Mouse (Mus musculus) limb, embryonic 14.5 days (tissue): ENCODE data around the gene Neurog3. TPM values are rescaled to one million over a fixed set of nuclear protein-coding genes. Genes with fewer than 3 reads are reported as not detected.

Source experiments
- ATAC-seq: fragments of 200-750 bp; cut with Nextera tagmentation; 2 replicates; pipeline ENCODE4 v1.8.0; 2017; ENCODE audit warnings: low read depth, moderate number of reproducible peaks, moderate TSS enrichment; ENCODE audit not compliant: low FRiP score
- DNase-seq: peaks from one replicate; pipeline ENCODE4 v3.0.0-alpha.2; 2015; ENCODE audit warnings: low spot score
- H3K27ac ChIP-seq: fragments of 300-500 bp; sonication (generic); replicated peaks from 2 replicates; pipeline ENCODE4 v1.5.1; 2014; ENCODE audit warnings: low read depth, mild to moderate bottlenecking, low read length, moderate library complexity, mixed read lengths
- H3K27me3 ChIP-seq: fragments of 300-500 bp; sonication (generic); 2 replicates; pipeline ENCODE4 v1.6.1; 2014; ENCODE audit warnings: low read length, mixed read lengths; ENCODE audit not compliant: control insufficient read depth, insufficient read depth
- H3K36me3 ChIP-seq: fragments of 300-500 bp; sonication (generic); 2 replicates; pipeline ENCODE4 v1.6.1; 2014; ENCODE audit warnings: mild to moderate bottlenecking, low read length, moderate library complexity, mixed read lengths; ENCODE audit not compliant: control insufficient read depth, insufficient read depth
- H3K4me1 ChIP-seq: fragments of 300-500 bp; sonication (generic); 2 replicates; pipeline ENCODE4 v1.6.1; 2014; ENCODE audit warnings: antibody characterized with exemption, low read length, mixed read lengths; ENCODE audit not compliant: control insufficient read depth, insufficient read depth
- H3K4me2 ChIP-seq: fragments of 300-500 bp; sonication (generic); replicated peaks from 2 replicates; pipeline ENCODE4 v1.6.1; 2014; ENCODE audit warnings: low read depth, mild to moderate bottlenecking, low read length, moderate library complexity; ENCODE audit not compliant: severe bottlenecking
- H3K4me3 ChIP-seq: fragments of 300-500 bp; sonication (generic); replicated peaks from 2 replicates; pipeline ENCODE4 v1.5.1; 2014; ENCODE audit warnings: low read length
- H3K9ac ChIP-seq: fragments of 300-500 bp; sonication (generic); 2 replicates; pipeline ENCODE4 v1.6.1; 2014; ENCODE audit warnings: mild to moderate bottlenecking, low read depth, low read length, moderate library complexity; ENCODE audit not compliant: severe bottlenecking
- H3K9me3 ChIP-seq: fragments of 300-500 bp; sonication (generic); 2 replicates; pipeline ENCODE4 v1.6.1; 2016; ENCODE audit warnings: low read length; ENCODE audit not compliant: control insufficient read depth
- POLR2A ChIP-seq: fragments of 200-500 bp; IDR thresholded peaks from 2 replicates; pipeline ENCODE4 v1.8.0; 2012; ENCODE audit warnings: inconsistent platforms, mild to moderate bottlenecking, moderate library complexity, borderline replicate concordance; ENCODE audit not compliant: insufficient read depth, insufficient read length; ENCODE audit errors: extremely low read depth
- WGBS: fragments of 180-500 bp; shearing (Covaris S2); extraction: QIAGEN DNeasy Blood & Tissue Kit; methylation state at CpG from one replicate; pipeline ENCODE4 v1.1.7; 2014; 5-methylcytosine and 5-hydroxymethylcytosine counted together
- polyA plus RNA-seq, 2 experiments: library from polyadenylated mRNA; depleted of rRNA in 1 of 2; stranded (reverse) in 1 of 2; unstranded in 1 of 2; fragments of >200 nt; fragmentation: Nextera tagmentation in 1 of 2; extraction: Ambion mirVana in 1 of 2; gene quantifications; 2 replicates each; pipeline versions ENCODE4 v1.2.1 to v1.2.3; 2012 to 2014

Gene Neurog3
- polyA plus RNA-seq, 2 experiments, result not detected

DNA sequence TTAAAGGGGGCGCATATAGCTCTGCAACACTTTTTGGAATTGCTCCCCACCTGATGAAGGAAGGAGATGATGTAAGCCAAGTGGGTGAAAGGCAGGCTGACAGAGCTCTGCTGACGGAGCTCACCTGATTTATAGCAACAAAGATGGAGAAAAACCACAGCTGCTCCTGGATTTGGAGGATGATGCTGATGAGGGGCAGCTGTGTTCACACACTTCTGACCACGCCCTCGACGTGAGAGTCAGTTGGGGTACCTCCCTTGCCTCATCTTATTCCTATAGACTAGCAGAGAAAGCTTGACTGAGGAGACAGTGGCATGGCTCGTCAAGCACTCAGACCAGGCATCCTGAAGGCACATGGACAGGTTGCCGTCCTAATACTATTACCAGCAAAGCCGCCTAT is 10.9 kb downstream of the Neurog3 start, which contains the start of gene Fam241b:
Gene Fam241b (minus strand): TSS at position 101 of the 400 bp plus-strand sequence.
- WGBS, result 52% methylated on average over 8 of the region's 8 CpGs
- no peak for DNase-seq
- Histone ChIP-seq H3K9ac (no peak within 1 kb of the TSS), H3K27ac (no peak within 1 kb of the TSS), H3K27me3 (no peaks in the 10 kb centered on the region), H3K4me3 (no peak within 1 kb of the TSS), H3K36me3 (no peaks in the 10 kb centered on the region), H3K4me2 (no peak within 1 kb of the TSS), H3K4me1 (no peaks in the 10 kb centered on the region), H3K9me3 (no peaks in the 10 kb centered on the region)
- no peak for ATAC-seq
- TF ChIP-seq POLR2A, result no peak

- Histone ChIP-seq H3K4me1 (no peaks in the 10 kb centered on the region), H3K27ac (no peak overlapping the region), H3K36me3 (no peaks in the 10 kb centered on the region), H3K9ac (no peak overlapping the region), H3K4me3 (no peak overlapping the region), H3K9me3 (no peaks in the 10 kb centered on the region), H3K27me3 (no peaks in the 10 kb centered on the region), H3K4me2 (no peak overlapping the region)
- no peak for DNase-seq
- TF ChIP-seq POLR2A, result no peak
- WGBS, result 52% methylated on average over 5 of the region's 5 CpGs
- no peak for ATAC-seq
Observed at GRCm38 (mm10) chr10:62145957-62146356, 13.1 kb downstream of the Neurog3 start.

GRCm38 (mm10) chr10:62147466-62148248 is 14.8 kb downstream of the Neurog3 start:
- 59% methylated on average over 12 of the region's 12 CpGs for WGBS
- TF ChIP-seq POLR2A, result no peak

GRCm38 (mm10) chr10:62149929-62150328 is 17.0 kb downstream of the Neurog3 start:
- whole genome bisulfite sequencing, result 66% methylated on average over 7 of the region's 7 CpGs
- Histone ChIP-seq H3K36me3 (no peaks in the 10 kb centered on the region), H3K9ac (no peak overlapping the region), H3K4me1 (no peaks in the 10 kb centered on the region), H3K4me3 (no peak overlapping the region), H3K4me2 (no peak overlapping the region), H3K27me3 (no peaks in the 10 kb centered on the region), H3K27ac (no peak overlapping the region), H3K9me3 (no peaks in the 10 kb centered on the region)
- DNase-seq (no peak), ATAC-seq (no peak)
- TF ChIP-seq POLR2A, result no peak

More at GRCm38 (mm10) chr10:62147466-62148248, 14.8 kb downstream of the Neurog3 start:
- Histone ChIP-seq H3K27me3 (no peaks in the 10 kb centered on the region), H3K4me2 (no peak overlapping the region), H3K9ac (no peak overlapping the region), H3K4me3 (no peak overlapping the region), H3K36me3 (no peaks in the 10 kb centered on the region), H3K9me3 (no peaks in the 10 kb centered on the region), H3K27ac (no peak overlapping the region), H3K4me1 (no peaks in the 10 kb centered on the region)
- no peak for ATAC-seq
- no peak for DNase-seq

DNA sequence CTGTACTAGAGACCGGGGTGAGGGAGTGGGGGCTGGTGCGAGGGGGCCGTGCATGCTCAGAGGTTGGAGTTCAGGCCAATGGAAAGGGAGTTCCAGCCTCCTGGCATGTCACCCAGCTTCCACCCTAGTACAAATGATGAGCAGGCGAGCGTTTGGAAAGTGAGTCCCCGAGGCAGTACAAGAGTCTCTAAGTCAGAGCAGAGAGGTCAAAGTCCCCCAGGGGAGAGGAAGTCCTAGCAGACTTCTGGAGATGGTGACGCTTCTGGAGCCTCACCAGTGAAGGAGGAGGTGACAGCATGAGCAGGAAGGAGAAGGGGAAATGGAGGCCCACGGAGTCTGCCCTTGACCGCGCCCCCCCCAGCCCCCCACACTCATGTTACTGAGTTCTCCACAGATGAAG is 29.5 kb downstream of the Neurog3 start:
- H3K27ac ChIP-seq, result no peak overlapping the region
- H3K4me2 ChIP-seq, result no peak overlapping the region
- H3K4me1 ChIP-seq, result no peaks in the 10 kb centered on the region
- no peak overlapping the region for H3K4me3 ChIP-seq
- H3K27me3 ChIP-seq, result no peaks in the 10 kb centered on the region
- 69% methylated on average over 10 of the region's 10 CpGs for WGBS
- H3K9ac ChIP-seq, result no peak overlapping the region
- DNase-seq, result no peak
- no peaks in the 10 kb centered on the region for H3K36me3 ChIP-seq
- no peaks in the 10 kb centered on the region for H3K9me3 ChIP-seq
- ATAC-seq, result no peak
- TF ChIP-seq POLR2A, result no peak
